Mouse (Mus musculus) liver, postnatal 0 days (tissue): ENCODE measurements around the gene E130311K13Rik.

Source experiments
- CTCF ChIP-seq: sonication (generic); IDR thresholded peaks from 2 replicates; pipeline ENCODE4 v1.5.1; 2016; ENCODE audit warnings: antibody characterized with exemption, low read depth
- EP300 ChIP-seq: IDR thresholded peaks from 2 replicates; pipeline ENCODE4 v1.6.1; 2016; ENCODE audit warnings: antibody characterized with exemption, low read depth, mild to moderate bottlenecking

- TF ChIP-seq CTCF, result no peak
- TF ChIP-seq EP300, result no peak
Measured at GRCm38 (mm10) chr3:63975955-63976908, 47.0 kb upstream of the E130311K13Rik start, which contains the start of gene Gmps.
